Mouse (Mus musculus) kidney, adult 18-20 months (tissue): ENCODE measurements around the gene Folr1.

Experiments used
- DNase-seq: peaks from one replicate; pipeline ENCODE4 v3.0.0; 2021

Gene Folr1

DNA sequence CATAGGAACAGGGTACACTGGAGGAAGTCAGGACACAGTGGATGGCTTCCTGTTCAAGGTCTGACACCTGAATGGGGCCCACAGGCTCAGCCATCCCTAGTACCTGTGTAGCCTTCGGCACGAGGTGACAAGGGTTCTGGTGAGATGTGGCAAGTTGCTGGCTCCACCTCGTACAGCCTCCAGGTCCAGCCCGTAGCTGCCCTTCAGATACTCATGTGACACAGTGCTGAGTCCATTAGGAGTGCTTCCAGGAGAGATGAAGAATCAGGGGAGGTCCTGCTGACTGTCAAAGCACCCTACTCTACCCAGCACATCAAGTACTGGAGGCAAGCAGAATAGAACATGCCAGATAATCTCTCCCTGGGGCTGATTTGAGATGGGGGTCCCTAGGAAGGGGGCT is 38.2 kb downstream of the Folr1 start:
- DNase-seq: no peak

DNA sequence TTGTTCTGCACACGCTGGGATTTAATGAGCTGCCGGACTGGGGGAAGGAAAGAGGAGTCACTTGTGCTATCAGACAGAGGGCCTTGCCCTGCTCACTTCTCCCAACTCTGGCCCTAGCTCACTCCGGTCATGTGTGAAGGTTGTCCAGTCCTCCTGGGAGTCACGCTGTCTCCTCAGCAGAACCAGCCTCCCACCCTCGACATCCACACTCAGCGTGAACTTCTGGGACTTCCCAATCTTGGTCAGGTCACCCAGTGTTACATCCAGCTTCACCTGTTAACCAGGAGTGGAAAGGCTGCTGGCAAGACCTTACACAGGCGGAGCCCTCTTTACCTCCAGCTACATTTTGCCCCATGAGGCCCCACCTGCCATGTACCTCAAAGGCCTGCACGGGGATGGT is 39.2 kb downstream of the Folr1 start:
- DNase-seq: no peak

DNA sequence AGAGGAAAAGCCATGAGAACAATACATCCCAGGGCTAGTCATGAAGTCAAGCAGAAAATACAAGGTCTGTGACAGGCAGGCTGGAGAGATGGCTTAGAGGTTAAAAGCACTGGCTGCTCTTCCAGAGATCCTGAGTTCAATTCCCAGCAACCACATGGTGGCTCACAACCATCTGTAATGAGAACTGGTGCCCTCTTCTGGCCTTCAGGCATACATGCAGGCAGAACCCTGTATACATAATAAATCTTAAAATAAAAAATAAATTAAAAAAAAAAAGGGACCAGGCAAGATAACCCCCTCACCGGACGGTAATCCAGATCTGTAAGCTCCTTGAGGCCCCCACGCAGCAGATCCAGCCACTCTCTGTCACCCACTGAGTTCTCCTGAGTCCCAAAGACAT is 40.2 kb downstream of the Folr1 start:
- no peak for DNase-seq

DNA sequence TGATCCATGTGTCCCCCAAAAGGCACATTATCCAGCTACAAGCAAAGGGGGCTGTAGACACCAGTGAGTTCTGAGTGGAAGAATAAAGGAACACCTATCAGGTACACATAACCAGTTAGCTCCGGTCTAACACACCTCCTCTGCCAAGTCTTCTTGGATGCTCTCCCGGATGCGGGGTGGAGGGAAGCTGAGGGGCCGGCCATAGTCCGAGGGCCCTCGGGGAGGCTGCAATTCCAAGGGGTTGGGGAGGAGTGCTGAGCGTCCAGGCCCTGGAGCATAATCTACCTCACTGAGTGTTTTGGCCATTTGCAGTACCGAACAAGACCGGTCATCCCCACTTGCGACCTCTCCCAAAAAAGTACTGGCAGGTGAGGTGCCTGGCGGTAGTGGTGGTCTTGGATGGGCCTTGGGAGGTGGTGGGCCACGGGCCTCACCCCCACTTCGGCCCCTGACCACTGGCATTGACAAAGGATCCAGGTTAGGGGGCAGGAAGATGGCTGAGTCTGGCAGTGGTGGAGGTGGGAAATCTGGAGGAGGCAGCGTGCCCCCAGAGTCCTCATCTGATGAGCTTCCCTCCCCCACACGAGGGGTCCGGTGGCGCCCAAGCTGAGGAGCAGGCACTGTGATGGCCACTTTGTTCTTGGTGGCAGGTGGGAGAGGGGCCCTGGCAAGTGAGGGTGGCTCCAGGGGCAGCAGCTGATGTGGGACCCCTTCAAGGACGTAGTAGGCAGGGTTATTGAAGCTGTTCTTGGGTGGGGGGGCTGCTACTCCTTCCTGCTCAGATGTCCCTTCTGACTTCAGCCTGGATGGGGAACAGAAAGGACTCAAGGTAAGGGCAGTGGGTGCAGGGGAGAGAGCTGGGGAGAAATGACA is 46.6 kb downstream of the Folr1 start:
- peak; percentile 72 for DNase-seq

DNA sequence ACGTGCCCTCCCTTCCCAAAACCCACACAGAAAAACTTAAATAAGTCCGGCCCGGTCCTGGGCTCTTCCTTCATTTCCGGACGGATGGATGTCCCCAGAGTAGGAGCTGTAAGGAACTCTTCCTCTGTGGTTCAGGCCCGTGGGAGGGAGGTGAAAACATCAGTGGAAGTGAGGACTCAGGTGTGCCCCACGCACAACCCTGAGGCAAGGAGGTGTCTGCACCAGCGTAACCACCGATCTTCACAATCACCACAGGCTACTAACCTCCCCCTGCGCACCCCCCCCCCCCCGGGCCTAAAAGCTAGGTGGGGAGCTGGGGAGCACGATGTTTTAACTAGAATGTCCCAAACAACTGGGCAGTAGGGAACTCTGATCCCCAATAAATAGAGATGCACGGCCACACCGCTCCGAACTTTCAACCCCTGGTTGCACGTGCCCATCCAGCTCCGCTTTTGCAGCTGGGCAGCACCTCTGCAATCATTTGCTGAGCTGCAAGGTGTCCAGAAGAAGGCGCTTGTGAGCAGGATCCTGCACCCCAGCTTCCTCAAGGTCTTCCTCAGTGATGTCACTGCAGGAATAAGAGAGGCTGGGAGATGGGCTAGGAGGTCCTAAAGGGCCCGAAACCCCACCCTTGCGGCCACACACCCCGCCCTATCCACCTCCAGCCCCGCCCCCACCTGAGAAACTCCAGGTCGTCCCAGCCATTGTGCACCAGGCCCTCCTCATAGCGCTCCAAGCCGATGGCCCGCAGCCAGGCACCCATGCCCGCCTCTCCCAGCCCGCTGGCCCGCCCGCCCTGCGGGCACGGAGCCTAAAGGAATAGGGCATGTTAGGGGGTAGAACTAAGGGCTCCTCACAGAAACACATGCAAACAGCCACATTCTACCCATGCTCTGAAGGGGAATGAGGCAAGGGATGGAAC is 47.5 kb downstream of the Folr1 start:
- DNase-seq: peak; percentile 77

DNA sequence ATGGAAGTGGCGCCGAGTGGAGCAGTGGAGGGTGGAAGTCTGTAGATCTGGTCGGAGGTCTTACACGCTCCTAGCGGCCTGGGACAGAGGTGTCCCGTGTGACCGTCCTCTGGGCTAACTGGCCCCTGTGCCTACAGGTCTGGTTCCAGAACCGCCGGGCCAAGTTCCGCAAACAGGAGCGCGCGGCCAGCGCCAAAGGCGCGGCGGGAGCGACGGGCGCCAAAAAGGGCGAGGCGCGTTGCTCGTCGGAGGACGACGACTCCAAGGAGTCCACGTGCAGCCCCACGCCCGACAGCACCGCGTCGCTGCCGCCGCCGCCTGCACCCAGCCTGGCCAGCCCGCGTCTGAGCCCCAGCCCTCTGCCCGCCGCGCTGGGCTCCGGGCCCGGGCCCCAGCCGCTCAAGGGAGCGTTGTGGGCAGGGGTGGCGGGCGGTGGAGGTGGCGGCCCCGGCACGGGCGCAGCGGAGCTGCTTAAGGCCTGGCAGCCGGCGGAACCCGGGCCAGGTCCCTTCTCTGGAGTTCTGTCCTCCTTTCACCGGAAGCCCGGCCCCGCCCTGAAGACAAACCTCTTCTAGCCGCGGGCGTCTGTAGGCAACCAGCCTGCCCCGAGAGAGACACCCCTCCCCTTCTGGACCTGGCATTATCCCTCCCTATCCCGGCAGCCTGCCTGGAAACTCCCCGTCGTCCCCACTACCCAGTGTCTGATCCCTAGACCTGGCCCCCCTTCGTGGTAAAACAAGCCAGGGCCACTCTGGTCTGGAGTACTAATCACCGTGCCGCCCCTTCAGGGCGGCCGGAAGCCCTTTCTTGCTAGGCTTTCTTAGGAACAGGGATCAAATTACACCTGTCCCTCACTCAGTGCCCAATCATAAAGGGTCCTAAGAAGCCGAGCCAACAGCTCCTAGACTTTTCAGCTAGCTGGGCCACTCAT is 48.8 kb downstream of the Folr1 start:
- peak; percentile 59 for DNase-seq

DNA sequence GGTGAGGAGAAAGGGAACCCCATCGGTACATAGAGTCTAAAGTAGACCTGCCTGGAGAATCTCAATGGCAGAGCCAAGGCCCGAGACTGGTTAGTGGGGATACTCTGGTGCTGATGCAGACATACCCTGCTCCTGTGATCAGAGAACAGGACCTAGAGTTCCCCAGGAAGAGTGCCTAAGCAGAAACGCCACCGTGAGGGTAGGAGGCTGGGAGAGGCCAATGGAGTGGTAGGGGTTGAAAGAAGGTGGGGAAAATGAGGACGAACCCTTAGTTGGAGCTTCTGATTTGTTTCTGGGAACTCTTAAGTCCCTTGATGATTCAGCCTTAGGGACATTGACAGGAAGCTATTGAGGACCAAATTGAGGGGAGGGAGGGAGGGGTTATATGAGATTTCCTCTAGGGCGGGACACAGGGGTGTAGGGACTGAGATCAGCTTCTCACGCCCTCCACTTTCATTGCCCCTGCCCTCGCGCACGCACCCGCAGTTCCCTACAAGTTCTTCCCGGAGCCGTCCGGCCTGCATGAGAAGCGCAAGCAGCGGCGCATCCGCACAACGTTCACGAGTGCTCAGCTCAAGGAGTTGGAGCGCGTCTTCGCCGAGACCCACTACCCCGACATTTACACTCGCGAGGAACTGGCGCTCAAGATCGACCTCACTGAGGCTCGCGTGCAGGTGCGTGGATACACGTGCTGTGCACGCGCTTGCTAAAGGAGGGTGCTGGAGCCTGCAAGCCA is 50.1 kb downstream of the Folr1 start:
- DNase-seq: no peak

DNA sequence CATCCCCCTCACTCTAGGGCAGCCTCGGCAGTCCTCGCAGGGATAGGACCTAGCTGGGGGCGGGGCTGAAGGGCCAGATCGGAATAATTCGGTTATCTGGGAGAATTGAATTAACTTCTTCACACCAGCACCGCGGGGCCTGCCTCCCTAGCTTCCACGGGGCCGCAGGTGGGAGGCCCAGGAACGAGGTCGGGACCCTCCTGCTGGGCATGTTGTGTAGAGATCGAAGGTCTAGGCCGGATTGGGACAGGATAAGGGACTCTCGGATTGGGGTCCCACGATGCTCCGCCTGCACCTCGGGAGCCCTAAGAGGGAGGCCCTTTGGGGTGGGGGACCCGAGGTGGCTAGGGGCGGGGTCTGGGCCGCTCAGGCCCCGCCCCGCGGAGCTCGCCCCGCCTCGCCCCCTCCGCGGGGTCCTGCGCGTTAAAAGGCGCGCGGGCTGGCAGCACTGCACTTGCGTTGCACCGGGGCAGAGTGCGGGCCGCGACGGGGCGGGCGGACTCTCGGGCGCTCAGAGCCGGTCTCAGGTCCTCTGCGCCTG is 52.7 kb downstream of the Folr1 start, which contains the start of gene Phox2a:
TSS of gene Phox2a (plus strand) at position 453 of the 541 bp plus-strand sequence.
- no peak for DNase-seq
